Mouse (Mus musculus) heart, postnatal 0 days (tissue): ENCODE results near the gene Alpl. TPM values are rescaled to one million over a fixed set of nuclear protein-coding genes. Genes with fewer than 3 reads are reported as not detected.

Experiments
- ATAC-seq: fragments of 200-750 bp; cut with Nextera tagmentation; 2 replicates; pipeline ENCODE4 v1.8.0; 2017; ENCODE audit warnings: low read depth, moderate number of reproducible peaks, moderate library complexity; ENCODE audit not compliant: insufficient read depth
- DNase-seq: peaks from one replicate; pipeline ENCODE4 v3.0.0-alpha.2; 2016; ENCODE audit warnings: low spot score
- H3K27ac ChIP-seq: fragments of 300-500 bp; sonication (generic); 2 replicates; pipeline ENCODE4 v1.5.1; 2014; ENCODE audit warnings: low read depth, mild to moderate bottlenecking
- H3K27me3 ChIP-seq: fragments of 300-500 bp; sonication (generic); 2 replicates; pipeline ENCODE4 v1.6.1; 2014; ENCODE audit warnings: low read length, mixed read lengths; ENCODE audit not compliant: control insufficient read depth, insufficient read depth
- H3K36me3 ChIP-seq: fragments of 300-500 bp; sonication (generic); replicated peaks from 2 replicates; pipeline ENCODE4 v1.6.1; 2014; ENCODE audit warnings: low read length, mixed read lengths; ENCODE audit not compliant: control insufficient read depth, insufficient read depth
- H3K4me1 ChIP-seq: fragments of 300-500 bp; sonication (generic); 2 replicates; pipeline ENCODE4 v1.6.1; 2014; ENCODE audit warnings: antibody characterized with exemption; ENCODE audit not compliant: control insufficient read depth, insufficient read depth
- H3K4me2 ChIP-seq: fragments of 300-500 bp; sonication (generic); 2 replicates; pipeline ENCODE4 v1.6.1; 2014; ENCODE audit warnings: low read depth, mild to moderate bottlenecking, low read length, moderate library complexity
- H3K4me3 ChIP-seq: fragments of 300-500 bp; sonication (generic); 2 replicates; pipeline ENCODE4 v1.5.1; 2014; ENCODE audit warnings: low read depth, low read length
- H3K9ac ChIP-seq: fragments of 300-500 bp; sonication (generic); replicated peaks from 2 replicates; pipeline ENCODE4 v1.6.1; 2014; ENCODE audit warnings: low read depth, low read length, mixed read lengths
- H3K9me3 ChIP-seq: fragments of 300-500 bp; sonication (generic); replicated peaks from 2 replicates; pipeline ENCODE4 v1.6.1; 2016; ENCODE audit warnings: low read length; ENCODE audit not compliant: control insufficient read depth
- CTCF ChIP-seq: IDR thresholded peaks from 2 replicates; pipeline ENCODE4 v1.5.1; 2016; ENCODE audit warnings: antibody characterized with exemption, control low read depth, low read depth
- EP300 ChIP-seq: IDR thresholded peaks from 2 replicates; pipeline ENCODE4 v1.6.1; 2016; ENCODE audit warnings: antibody characterized with exemption, low read depth
- WGBS: fragments of 180-500 bp; shearing (Covaris S2); extraction: QIAGEN DNeasy Blood & Tissue Kit; methylation state at CpG from one replicate; pipeline ENCODE4 v1.1.7; 2014; 5-methylcytosine and 5-hydroxymethylcytosine counted together
- polyA plus RNA-seq: library from polyadenylated mRNA; unstranded; fragments of >200 nt; fragmentation: Nextera tagmentation; extraction: Ambion mirVana; gene quantifications from 2 replicates; pipeline ENCODE4 v1.2.1, GENCODE M21; 2015
- total RNA-seq: library from RNA; depleted of rRNA; stranded (reverse); fragments of >200 nt; gene quantifications from 2 replicates; pipeline ENCODE4 v1.2.3, GENCODE M21; 2014; ENCODE audit warnings: low replicate concordance

Gene Alpl
- total and polyA plus RNA-seq, 2 experiments from 2014 or later = 2.3 to 2.4 TPM

DNA sequence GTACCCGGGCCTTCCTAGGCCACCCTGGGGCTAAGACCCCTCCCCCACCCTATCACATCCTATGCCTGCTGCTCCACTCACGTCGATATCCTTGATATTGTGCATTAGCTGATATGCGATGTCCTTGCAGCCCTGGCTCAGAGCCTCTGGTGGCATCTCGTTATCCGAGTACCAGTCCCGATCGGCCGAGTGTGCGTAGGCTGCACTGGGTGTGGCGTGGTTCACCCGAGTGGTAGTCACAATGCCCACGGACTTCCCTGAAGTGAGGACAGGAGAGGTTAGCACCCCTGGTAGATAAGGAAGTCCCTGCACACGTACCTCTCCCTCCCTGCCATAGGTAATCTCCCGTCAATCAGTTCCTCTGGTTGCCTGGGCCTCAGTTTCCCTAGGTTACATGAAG lies 43.7 kb downstream of the Alpl start:
- Histone ChIP-seq H3K36me3 (no peaks in the 10 kb centered on the region), H3K27me3 (no peaks in the 10 kb centered on the region), H3K27ac (no peak overlapping the region), H3K4me3 (no peak overlapping the region), H3K4me2 (no peak overlapping the region), H3K9ac (no peak overlapping the region), H3K9me3 (no peaks in the 10 kb centered on the region), H3K4me1 (peaks cover 16% of the 10 kb centered on the region)
- no peak for ATAC-seq
- WGBS = 65% methylated on average over 15 of the region's 15 CpGs
- TF ChIP-seq CTCF (no peak), EP300 (no peak)
- no peak for DNase-seq

DNA sequence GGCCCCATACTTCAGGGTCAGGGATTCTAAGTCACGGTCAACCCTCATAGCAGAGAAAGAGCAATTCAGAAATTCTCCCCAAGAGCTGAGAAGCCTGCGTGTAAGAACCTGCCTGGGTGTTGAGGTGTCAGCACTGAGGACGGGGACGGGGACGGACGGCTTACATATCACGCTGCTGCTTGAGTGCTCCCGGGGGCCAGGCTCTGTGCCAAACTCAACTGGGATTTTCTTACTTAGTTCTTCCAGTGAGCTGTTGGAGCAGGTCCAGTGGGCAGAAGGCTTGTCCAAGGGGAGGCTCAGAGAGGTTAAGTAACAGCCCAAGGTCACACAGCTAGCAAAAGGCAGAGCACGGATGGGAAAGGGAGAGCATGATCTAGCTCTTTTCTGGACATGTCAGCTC lies 44.5 kb downstream of the Alpl start:
- TF ChIP-seq CTCF = no peak
- no peak for TF ChIP-seq EP300
- Histone ChIP-seq H3K4me2 (no peak overlapping the region), H3K27me3 (no peaks in the 10 kb centered on the region), H3K9me3 (no peaks in the 10 kb centered on the region), H3K27ac (no peak overlapping the region), H3K4me3 (no peak overlapping the region), H3K9ac (no peak overlapping the region), H3K36me3 (no peaks in the 10 kb centered on the region), H3K4me1 (peaks cover 16% of the 10 kb centered on the region)
- ATAC-seq = no peak
- DNase-seq = no peak
- 31% methylated on average over 9 of the region's 9 CpGs for WGBS

DNA sequence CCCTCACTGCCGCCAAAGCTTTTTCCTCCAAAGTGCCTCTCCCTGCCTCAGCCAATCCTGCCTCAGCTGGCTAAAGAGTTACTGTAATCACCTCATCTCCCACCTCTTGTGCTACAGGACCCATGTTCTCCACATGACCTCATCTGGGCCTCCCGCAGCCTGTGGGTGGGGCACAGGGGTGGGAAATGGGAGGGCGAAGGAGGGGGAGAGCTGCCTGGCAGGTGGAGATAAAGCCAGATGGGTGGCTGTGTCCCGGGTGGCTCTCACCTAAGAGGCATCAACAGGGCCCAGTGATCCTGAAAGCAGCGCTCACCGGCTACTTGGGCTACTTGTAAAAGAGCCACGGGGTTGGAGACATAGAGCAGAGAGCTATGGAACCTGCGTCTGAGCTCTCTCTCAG lies 44.9 kb downstream of the Alpl start:
- Histone ChIP-seq H3K4me2 (no peak overlapping the region), H3K9me3 (no peaks in the 10 kb centered on the region), H3K4me1 (peaks cover 16% of the 10 kb centered on the region), H3K4me3 (no peak overlapping the region), H3K36me3 (no peaks in the 10 kb centered on the region), H3K9ac (no peak overlapping the region), H3K27me3 (no peaks in the 10 kb centered on the region), H3K27ac (no peak overlapping the region)
- no peak for ATAC-seq
- no peak for DNase-seq
- 39% methylated on average over 8 of the region's 8 CpGs for WGBS
- TF ChIP-seq EP300 (no peak), CTCF (no peak)

DNA sequence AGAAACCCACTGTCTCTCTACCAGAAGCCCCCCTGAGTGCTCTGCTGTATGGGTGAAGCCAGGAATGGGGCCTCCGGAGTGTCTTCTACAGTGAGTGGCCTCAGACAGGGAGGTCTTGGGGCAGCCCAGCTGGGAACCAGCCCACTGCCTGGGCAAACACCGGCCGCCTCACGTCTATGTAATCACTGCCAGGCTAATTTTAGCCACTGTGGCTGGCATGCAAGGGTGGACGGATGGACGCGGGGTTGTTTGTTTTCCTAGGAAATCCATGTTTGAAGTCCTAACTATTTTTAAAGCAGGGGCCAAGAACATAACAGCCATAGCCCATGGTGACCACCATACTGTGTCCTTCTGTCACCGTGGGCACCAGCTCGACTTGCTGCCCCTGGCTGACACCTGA lies 46.1 kb downstream of the Alpl start:
- no peak overlapping the region for H3K4me2 ChIP-seq
- no peak overlapping the region for H3K9ac ChIP-seq
- no peaks in the 10 kb centered on the region for H3K9me3 ChIP-seq
- H3K4me3 ChIP-seq = no peak overlapping the region
- TF ChIP-seq CTCF (no peak), EP300 (no peak)
- no peak overlapping the region for H3K27ac ChIP-seq
- peaks cover 16% of the 10 kb centered on the region for H3K4me1 ChIP-seq
- 29% methylated on average over 9 of the region's 9 CpGs for WGBS
- H3K36me3 ChIP-seq = no peaks in the 10 kb centered on the region
- DNase-seq = no peak
- no peak; the same call in 1 of the 2 replicates for ATAC-seq
- no peaks in the 10 kb centered on the region for H3K27me3 ChIP-seq

DNA sequence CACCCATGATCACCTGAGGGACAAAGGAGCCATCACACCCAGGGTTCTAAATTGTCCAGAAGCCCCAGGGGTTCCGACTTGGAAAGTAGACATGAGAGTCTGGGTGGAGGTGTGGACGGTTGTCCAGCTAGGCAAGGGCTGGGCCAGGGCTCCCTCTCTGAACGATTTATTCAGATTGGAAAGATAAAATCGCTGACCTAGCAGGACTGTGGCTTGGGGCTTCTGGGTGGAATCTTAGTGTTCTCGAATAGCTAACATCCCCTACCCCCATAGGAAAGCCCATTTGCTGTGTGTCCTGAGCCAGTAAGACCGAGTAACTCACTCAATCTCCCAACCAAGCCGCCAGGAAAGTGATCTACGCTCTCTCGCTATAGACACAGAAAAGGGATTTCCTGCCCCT lies 46.5 kb downstream of the Alpl start:
- TF ChIP-seq EP300 = no peak
- no peak for TF ChIP-seq CTCF
- H3K36me3 ChIP-seq = no peaks in the 10 kb centered on the region
- H3K27ac ChIP-seq = no peak overlapping the region
- WGBS = 67% methylated on average over 9 of the region's 9 CpGs
- no peaks in the 10 kb centered on the region for H3K9me3 ChIP-seq
- ATAC-seq (no peak), DNase-seq (no peak)
- H3K9ac ChIP-seq = no peak overlapping the region
- no peak overlapping the region for H3K4me3 ChIP-seq
- no peaks in the 10 kb centered on the region for H3K27me3 ChIP-seq
- no peak overlapping the region for H3K4me2 ChIP-seq
- H3K4me1 ChIP-seq = peaks cover 16% of the 10 kb centered on the region

DNA sequence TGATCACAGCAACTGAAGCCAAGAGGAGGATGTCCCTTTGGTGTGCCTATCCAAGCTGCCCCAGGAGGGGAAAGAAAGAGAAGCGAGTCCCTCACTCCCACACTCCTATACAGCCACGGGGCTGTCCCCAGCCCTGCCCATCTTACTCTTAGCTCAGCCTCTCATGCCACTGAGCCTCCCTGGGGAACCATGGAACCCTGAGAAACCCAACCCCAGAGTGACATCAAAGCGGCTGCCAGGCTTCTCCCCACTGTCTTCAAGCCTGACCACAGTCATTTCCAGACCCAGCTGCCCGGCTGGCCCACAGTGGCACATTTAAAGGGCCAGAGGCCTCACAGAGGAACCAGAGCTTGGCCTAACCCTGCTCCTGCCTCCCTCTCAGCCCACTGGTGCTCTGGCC lies 47.5 kb downstream of the Alpl start:
- Histone ChIP-seq H3K36me3 (no peaks in the 10 kb centered on the region), H3K4me1 (peaks cover 16% of the 10 kb centered on the region), H3K4me2 (no peak overlapping the region), H3K27ac (no peak overlapping the region), H3K9me3 (no peaks in the 10 kb centered on the region), H3K9ac (no peak overlapping the region), H3K27me3 (0 out of 2 replicates have a peak, but pooled peaks cover 2% of the 10 kb centered on the region), H3K4me3 (no peak overlapping the region)
- no peak for ATAC-seq
- 69% methylated on average over 4 of the region's 4 CpGs for WGBS
- DNase-seq = no peak
- TF ChIP-seq CTCF = no peak
- no peak for TF ChIP-seq EP300
